Mouse (Mus musculus): ENCODE data around the gene Ift88. TPM values are rescaled to one million over a fixed set of nuclear protein-coding genes. Genes with fewer than 3 reads are reported as not detected.

Gene Ift88
- total and polyA plus RNA-seq, 2 experiments from 2014 or later, result 17.5 to 22.0 TPM

GRCm38 (mm10) chr14:57462871-57463270 is 39.0 kb downstream of the Ift88 start:
- Histone ChIP-seq H3K9me3 (ENCODE audit: low read length) (no peaks in the 10 kb centered on the region), H3K4me3 (ENCODE audit: low read depth, low read length) (no peak overlapping the region), H3K27me3 (ENCODE audit: insufficient read depth, low read length) (no peaks in the 10 kb centered on the region), H3K36me3 (ENCODE audit: insufficient read depth, low read length) (peaks cover 5% of the 10 kb centered on the region), H3K27ac (ENCODE audit: low read depth, low read length) (no peak overlapping the region), H3K9ac (replicated peaks; ENCODE audit: low read length, poor library complexity, severe bottlenecking) (no peak overlapping the region), H3K4me2 (ENCODE audit: low read depth, low read length, poor library complexity, severe bottlenecking) (no peak overlapping the region), H3K4me1 (ENCODE audit: insufficient read depth, low read length) (no peaks in the 10 kb centered on the region)
- no peak for ATAC-seq (ENCODE audit: low FRiP score)
- 82% methylated on average over 5 of the region's 5 CpGs for WGBS
- no peak for TF ChIP-seq CTCF (IDR thresholded peaks at IDR 0.05)
- no peak for DNase-seq (ENCODE audit: low spot score)

- no peaks in the 10 kb centered on the region for H3K4me1 ChIP-seq (ENCODE audit: insufficient read depth, low read length)
- peaks cover 14% of the 10 kb centered on the region; the same call in 1 of the 2 replicates for H3K36me3 ChIP-seq (ENCODE audit: insufficient read depth, low read length)
- no peak overlapping the region for H3K4me3 ChIP-seq (ENCODE audit: low read depth, low read length)
- 95% methylated on average over 2 of the region's 2 CpGs for WGBS
- DNase-seq (ENCODE audit: low spot score) (no peak), ATAC-seq (ENCODE audit: low FRiP score) (no peak)
- no peak overlapping the region for H3K9ac ChIP-seq (replicated peaks; ENCODE audit: low read length, poor library complexity, severe bottlenecking)
- no peaks in the 10 kb centered on the region for H3K9me3 ChIP-seq (ENCODE audit: low read length)
- TF ChIP-seq CTCF (IDR thresholded peaks at IDR 0.05), result no peak
- no peak overlapping the region for H3K27ac ChIP-seq (ENCODE audit: low read depth, low read length)
- no peaks in the 10 kb centered on the region for H3K27me3 ChIP-seq (ENCODE audit: insufficient read depth, low read length)
- H3K4me2 ChIP-seq (ENCODE audit: low read depth, low read length, poor library complexity, severe bottlenecking), result no peak overlapping the region
Observed at GRCm38 (mm10) chr14:57475057-57475456, 51.2 kb downstream of the Ift88 start.

DNA sequence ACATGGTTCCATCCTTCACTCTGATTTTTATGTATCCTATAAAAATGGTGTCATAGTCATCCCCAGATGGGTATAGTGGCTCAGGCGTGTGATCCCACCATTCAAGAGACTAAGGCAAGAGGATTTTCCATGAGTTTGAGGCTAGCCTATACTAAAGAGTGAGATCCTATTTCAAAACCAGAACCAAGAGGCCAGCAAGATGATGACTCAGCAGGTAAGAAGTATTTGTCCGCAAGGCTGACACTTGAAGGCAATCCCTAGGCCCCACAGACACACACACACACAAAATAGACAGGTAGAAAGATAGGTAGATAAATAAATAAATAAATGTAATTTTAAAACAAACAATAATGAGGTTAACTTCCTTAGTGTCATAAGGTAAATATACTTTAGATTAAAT is 58.4 kb downstream of the Ift88 start:
- no peak for DNase-seq (ENCODE audit: low spot score)
- Histone ChIP-seq H3K9me3 (ENCODE audit: low read length) (no peaks in the 10 kb centered on the region), H3K36me3 (ENCODE audit: insufficient read depth, low read length) (0 out of 2 replicates have a peak, but pooled peaks cover 3% of the 10 kb centered on the region), H3K27ac (ENCODE audit: low read depth, low read length) (no peak overlapping the region), H3K4me3 (ENCODE audit: low read depth, low read length) (no peak overlapping the region), H3K9ac (replicated peaks; ENCODE audit: low read length, poor library complexity, severe bottlenecking) (no peak overlapping the region), H3K4me1 (ENCODE audit: insufficient read depth, low read length) (no peaks in the 10 kb centered on the region), H3K27me3 (ENCODE audit: insufficient read depth, low read length) (no peaks in the 10 kb centered on the region), H3K4me2 (ENCODE audit: low read depth, low read length, poor library complexity, severe bottlenecking) (no peak overlapping the region)
- no peak for ATAC-seq (ENCODE audit: low FRiP score)
- TF ChIP-seq CTCF (IDR thresholded peaks at IDR 0.05), result no peak
- 96% methylated on average over 2 of the region's 2 CpGs for WGBS

DNA sequence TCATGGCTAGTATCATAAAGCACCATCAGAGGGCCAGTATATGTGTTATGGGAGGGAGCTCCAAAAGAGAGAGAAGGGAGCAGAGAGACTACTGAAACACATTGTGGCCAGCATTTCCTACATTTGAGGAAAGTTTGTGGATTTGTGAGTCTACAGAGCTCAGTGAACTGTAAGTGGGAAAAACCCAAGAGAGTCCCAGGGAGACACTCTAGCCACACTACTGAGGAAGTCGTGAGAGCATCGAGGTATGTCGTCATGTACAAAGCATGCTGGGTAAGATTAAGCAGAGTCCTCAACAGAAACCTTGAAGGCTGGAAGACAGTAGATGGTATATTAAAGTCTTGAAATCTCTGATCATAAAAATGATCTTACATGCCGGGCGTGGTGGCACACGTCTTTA is 60.3 kb downstream of the Ift88 start:
- Histone ChIP-seq H3K4me1 (ENCODE audit: insufficient read depth, low read length) (no peaks in the 10 kb centered on the region), H3K4me3 (ENCODE audit: low read depth, low read length) (no peak overlapping the region), H3K4me2 (ENCODE audit: low read depth, low read length, poor library complexity, severe bottlenecking) (no peak overlapping the region), H3K9ac (replicated peaks; ENCODE audit: low read length, poor library complexity, severe bottlenecking) (no peak overlapping the region), H3K27ac (ENCODE audit: low read depth, low read length) (no peak overlapping the region), H3K9me3 (ENCODE audit: low read length) (no peaks in the 10 kb centered on the region), H3K36me3 (ENCODE audit: insufficient read depth, low read length) (peaks cover 3% of the 10 kb centered on the region; the same call in 1 of the 2 replicates), H3K27me3 (ENCODE audit: insufficient read depth, low read length) (no peaks in the 10 kb centered on the region)
- ATAC-seq (ENCODE audit: low FRiP score) (no peak), DNase-seq (ENCODE audit: low spot score) (no peak)
- TF ChIP-seq CTCF (IDR thresholded peaks at IDR 0.05), result no peak
- WGBS, result 95% methylated on average over 6 of the region's 6 CpGs

GRCm38 (mm10) chr14:57489696-57490095 is 65.8 kb downstream of the Ift88 start:
- no peak overlapping the region for H3K27ac ChIP-seq (ENCODE audit: low read depth, low read length)
- TF ChIP-seq CTCF (IDR thresholded peaks at IDR 0.05), result no peak
- no peak for DNase-seq (ENCODE audit: low spot score)
- H3K27me3 ChIP-seq (ENCODE audit: insufficient read depth, low read length), result no peaks in the 10 kb centered on the region
- WGBS, result 79% methylated on average over 3 of the region's 3 CpGs
- H3K9me3 ChIP-seq (ENCODE audit: low read length), result no peaks in the 10 kb centered on the region
- H3K36me3 ChIP-seq (ENCODE audit: insufficient read depth, low read length), result peaks cover 6% of the 10 kb centered on the region; the same call in 1 of the 2 replicates
- ATAC-seq (ENCODE audit: low FRiP score), result no peak
- H3K4me3 ChIP-seq (ENCODE audit: low read depth, low read length), result no peak overlapping the region
- H3K4me2 ChIP-seq (ENCODE audit: low read depth, low read length, poor library complexity, severe bottlenecking), result no peak overlapping the region
- H3K4me1 ChIP-seq (ENCODE audit: insufficient read depth, low read length), result no peaks in the 10 kb centered on the region
- no peak overlapping the region for H3K9ac ChIP-seq (replicated peaks; ENCODE audit: low read length, poor library complexity, severe bottlenecking)

DNA sequence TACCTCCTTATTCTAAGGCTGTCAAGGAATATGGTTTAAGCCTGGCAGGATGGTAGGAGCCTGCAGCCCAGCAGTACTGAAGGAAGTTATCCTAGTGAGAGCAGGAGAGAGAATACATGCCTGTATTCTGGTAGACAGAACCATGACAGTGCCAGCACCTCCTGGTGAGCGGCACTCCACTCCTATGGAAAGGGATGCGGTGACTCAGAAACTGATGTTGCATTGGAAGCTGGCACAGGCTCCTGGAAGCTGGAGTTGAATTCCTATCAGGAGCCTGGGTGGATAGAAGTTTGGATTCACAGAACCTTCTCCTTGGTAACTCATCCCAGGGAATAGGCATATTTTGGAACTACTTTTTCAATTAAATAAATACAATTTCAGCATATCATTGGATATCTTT is 70.0 kb downstream of the Ift88 start:
- Histone ChIP-seq H3K9me3 (ENCODE audit: low read length) (no peaks in the 10 kb centered on the region), H3K4me3 (ENCODE audit: low read depth, low read length) (no peak overlapping the region), H3K27me3 (ENCODE audit: insufficient read depth, low read length) (no peaks in the 10 kb centered on the region), H3K36me3 (ENCODE audit: insufficient read depth, low read length) (peaks cover 8% of the 10 kb centered on the region; the same call in 1 of the 2 replicates), H3K27ac (ENCODE audit: low read depth, low read length) (no peak overlapping the region), H3K4me1 (ENCODE audit: insufficient read depth, low read length) (no peaks in the 10 kb centered on the region), H3K4me2 (ENCODE audit: low read depth, low read length, poor library complexity, severe bottlenecking) (no peak overlapping the region), H3K9ac (replicated peaks; ENCODE audit: low read length, poor library complexity, severe bottlenecking) (no peak overlapping the region)
- ATAC-seq (ENCODE audit: low FRiP score) (no peak), DNase-seq (ENCODE audit: low spot score) (no peak)
- WGBS, result 86% methylated on average over 2 of the region's 2 CpGs
- no peak for TF ChIP-seq CTCF (IDR thresholded peaks at IDR 0.05)
